ENCODE assay signal across 28 mouse cellular contexts in genomic region chr11:22741436-22741835, GRCm38 (mm10).
DNase-seq lines count a peak whose midpoint lies in the region; ATAC-seq lines count a peak whose summit lies in the region.
"Had no signal": no experiment of that assay in that cellular context is flagged by ENCODE, and none has a peak within 500 bp of the region (broad histone marks: within the 10 kb centered on the region; RNA-seq: fewer than 3 reads in every experiment).

No protein-coding gene starts in this region.

- no peak for ATAC-seq in embryonic facial prominence, embryonic 13.5 days (ENCODE audit: insufficient number of reproducible peaks, insufficient read depth, low FRiP score, low TSS enrichment, low read depth)
- peak; percentile 25; the same call in 1 of the 2 replicates for ATAC-seq in lung, embryonic 15.5 days (ENCODE audit: borderline replicate concordance, extremely low read depth, low FRiP score, low TSS enrichment)
- no peak for ATAC-seq in embryonic facial prominence, embryonic 15.5 days (ENCODE audit: insufficient number of reproducible peaks, low FRiP score, low TSS enrichment, low read depth)
- ATAC-seq in erythroid progenitor cell, adult 5-6 weeks (replicated peaks; ENCODE audit: low FRiP score, poor library complexity, severe bottlenecking), result no peak
- ATAC-seq: activated CD4-positive, CD25-positive, alpha-beta regulatory T cell, adult 4 months; forebrain, embryonic 15.5 days; hindbrain, embryonic 16.5 days; intestine, embryonic 15.5 days had no signal

- H3K4me2 ChIP-seq in embryonic facial prominence, embryonic 13.5 days, result no peak overlapping the region
- no peak overlapping the region for H3K4me2 ChIP-seq in lung, embryonic 15.5 days
- no peak overlapping the region for H3K4me2 ChIP-seq in embryonic facial prominence, embryonic 15.5 days (replicated peaks)
- H3K4me2 ChIP-seq: forebrain, embryonic 15.5 days; heart, embryonic 13.5 days; intestine, embryonic 15.5 days; limb, embryonic 12.5 days; liver, embryonic 15.5 days; neural tube, embryonic 13.5 days had no signal

- H3K9me3 ChIP-seq in embryonic facial prominence, embryonic 13.5 days, result peaks cover 5% of the 10 kb centered on the region; the same call in 1 of the 2 replicates
- H3K9me3 ChIP-seq in embryonic facial prominence, embryonic 10.5 days, result peaks cover 9% of the 10 kb centered on the region
- H3K9me3 ChIP-seq in lung, embryonic 15.5 days, result no peaks in the 10 kb centered on the region
- peaks cover 5% of the 10 kb centered on the region; the same call in 1 of the 2 replicates for H3K9me3 ChIP-seq in embryonic facial prominence, embryonic 15.5 days (replicated peaks)
- H3K9me3 ChIP-seq: forebrain, embryonic 15.5 days; liver, embryonic 15.5 days had no signal

- DNase-seq in embryonic facial prominence, embryonic 10.5 days (ENCODE audit: low spot score), result no peak
- no peak for DNase-seq in lung, postnatal 14 days
- peak; percentile 8 for DNase-seq in lung, postnatal 25 days (ENCODE audit: low spot score)
- DNase-seq in cerebellum, adult 11-12 months, result no peak
- DNase-seq: adrenal gland, adult 2 months; adrenal gland, postnatal 36 days; cerebellum, adult 8-10 months; gastrocnemius, adult 2 months; gastrocnemius, postnatal 36 days; heart, adult 2 months; heart, postnatal 14 days; kidney, adult 9 months; kidney, postnatal 14 days; right cerebral cortex, postnatal 4 days had no signal

- H3K36me3 ChIP-seq in embryonic facial prominence, embryonic 13.5 days, result no peaks in the 10 kb centered on the region
- no peaks in the 10 kb centered on the region for H3K36me3 ChIP-seq in embryonic facial prominence, embryonic 10.5 days (replicated peaks)
- H3K36me3 ChIP-seq in lung, embryonic 15.5 days, result no peaks in the 10 kb centered on the region
- no peaks in the 10 kb centered on the region for H3K36me3 ChIP-seq in embryonic facial prominence, embryonic 15.5 days
- H3K36me3 ChIP-seq: forebrain, embryonic 15.5 days; heart, embryonic 13.5 days; intestine, embryonic 15.5 days; limb, embryonic 12.5 days; liver, embryonic 15.5 days; neural tube, embryonic 13.5 days had no signal

- H3K4me3 ChIP-seq in embryonic facial prominence, embryonic 13.5 days, result no peak overlapping the region
- H3K4me3 ChIP-seq in embryonic facial prominence, embryonic 10.5 days, result no peak overlapping the region
- no peak overlapping the region for H3K4me3 ChIP-seq in lung, embryonic 15.5 days
- H3K4me3 ChIP-seq in embryonic facial prominence, embryonic 15.5 days (replicated peaks), result no peak overlapping the region
- H3K4me3 ChIP-seq: forebrain, embryonic 15.5 days; gastrocnemius, adult 2 months; heart, adult 2 months; heart, embryonic 13.5 days; intestine, embryonic 15.5 days; left cerebral cortex, adult 2 months; limb, embryonic 12.5 days; liver, embryonic 15.5 days; neural tube, embryonic 13.5 days had no signal

- 66% methylated on average over 3 of the region's 3 CpGs for WGBS in embryonic facial prominence, embryonic 13.5 days
- WGBS in embryonic facial prominence, embryonic 10.5 days, result 76% methylated on average over 3 of the region's 3 CpGs
- 39% methylated on average over 3 of the region's 3 CpGs for WGBS in lung, embryonic 15.5 days
- 68% methylated on average over 3 of the region's 3 CpGs for WGBS in embryonic facial prominence, embryonic 15.5 days

- no peaks in the 10 kb centered on the region for H3K27me3 ChIP-seq in embryonic facial prominence, embryonic 13.5 days
- no peaks in the 10 kb centered on the region for H3K27me3 ChIP-seq in embryonic facial prominence, embryonic 10.5 days (replicated peaks; ENCODE audit: low read depth, poor library complexity, severe bottlenecking)
- H3K27me3 ChIP-seq in lung, embryonic 15.5 days, result no peaks in the 10 kb centered on the region
- no peaks in the 10 kb centered on the region for H3K27me3 ChIP-seq in embryonic facial prominence, embryonic 15.5 days
- H3K27me3 ChIP-seq: CH12.LX; forebrain, embryonic 15.5 days; heart, embryonic 13.5 days; intestine, embryonic 15.5 days; limb, embryonic 12.5 days; liver, embryonic 15.5 days; neural tube, embryonic 13.5 days had no signal

- peak overlapping the region; percentile 28; the same call in 1 of the 2 replicates for H3K27ac ChIP-seq in embryonic facial prominence, embryonic 13.5 days
- H3K27ac ChIP-seq in embryonic facial prominence, embryonic 10.5 days (replicated peaks), result no peak overlapping the region
- no peak overlapping the region for H3K27ac ChIP-seq in lung, embryonic 15.5 days
- peak overlapping the region; percentile 41; the same call in 1 of the 2 replicates for H3K27ac ChIP-seq in embryonic facial prominence, embryonic 15.5 days (replicated peaks)
- H3K27ac ChIP-seq: forebrain, embryonic 15.5 days; gastrocnemius, adult 2 months; heart, adult 2 months; heart, embryonic 13.5 days; intestine, embryonic 15.5 days; left cerebral cortex, adult 2 months; limb, embryonic 12.5 days; liver, embryonic 15.5 days; neural tube, embryonic 13.5 days had no signal

- no peak overlapping the region for H3K9ac ChIP-seq in embryonic facial prominence, embryonic 13.5 days
- no peak overlapping the region for H3K9ac ChIP-seq in lung, embryonic 15.5 days
- H3K9ac ChIP-seq in embryonic facial prominence, embryonic 15.5 days, result no peak overlapping the region
- H3K9ac ChIP-seq: forebrain, embryonic 15.5 days; heart, embryonic 13.5 days; intestine, embryonic 15.5 days; limb, embryonic 12.5 days; liver, embryonic 15.5 days; neural tube, embryonic 13.5 days had no signal

- H3K4me1 ChIP-seq in embryonic facial prominence, embryonic 13.5 days, result 0 out of 2 replicates have a peak, but pooled peaks cover 2% of the 10 kb centered on the region
- peaks cover 5% of the 10 kb centered on the region; the same call in 1 of the 2 replicates for H3K4me1 ChIP-seq in embryonic facial prominence, embryonic 10.5 days
- 0 out of 2 replicates have a peak, but pooled peaks cover 3% of the 10 kb centered on the region for H3K4me1 ChIP-seq in lung, embryonic 15.5 days
- H3K4me1 ChIP-seq in embryonic facial prominence, embryonic 15.5 days, result 0 out of 2 replicates have a peak, but pooled peaks cover 2% of the 10 kb centered on the region
- H3K4me1 ChIP-seq: forebrain, embryonic 15.5 days; intestine, embryonic 15.5 days; limb, embryonic 12.5 days; liver, embryonic 15.5 days; neural tube, embryonic 13.5 days had no signal

Comparison
In these comparisons a context has a peak if more than half of its experiments do, and no peak if none do; other contexts are left out.
1. H3K27ac ChIP-seq: peak in embryonic facial prominence, embryonic 13.5 days (single experiment) and embryonic facial prominence, embryonic 15.5 days (single experiment); none in embryonic facial prominence, embryonic 10.5 days (single experiment) and lung, embryonic 15.5 days (single experiment).